Mouse (Mus musculus) neural tube, embryonic 13.5 days (tissue): ENCODE results near the gene Ocm. TPM values are rescaled to one million over a fixed set of nuclear protein-coding genes. Genes with fewer than 3 reads are reported as not detected.

Source experiments
- ATAC-seq: fragments of 200-750 bp; cut with Nextera tagmentation; 2 replicates; pipeline ENCODE4 v1.8.0; 2017; ENCODE audit warnings: low read depth, mild to moderate bottlenecking, moderate TSS enrichment, moderate library complexity
- H3K27ac ChIP-seq: fragments of 300-500 bp; sonication (generic); replicated peaks from 2 replicates; pipeline ENCODE4 v1.5.1; 2015; ENCODE audit warnings: moderate library complexity, mild to moderate bottlenecking, inconsistent platforms
- H3K27me3 ChIP-seq: fragments of 300-500 bp; sonication (generic); 2 replicates; pipeline ENCODE4 v1.6.1; 2015; ENCODE audit warnings: mild to moderate bottlenecking, inconsistent platforms
- H3K36me3 ChIP-seq: fragments of 300-500 bp; sonication (generic); 2 replicates; pipeline ENCODE4 v1.6.1; 2015; ENCODE audit warnings: mild to moderate bottlenecking, inconsistent platforms
- H3K4me1 ChIP-seq: fragments of 300-500 bp; sonication (generic); replicated peaks from 2 replicates; pipeline ENCODE4 v1.6.1; 2015; ENCODE audit warnings: inconsistent platforms
- H3K4me2 ChIP-seq: fragments of 300-500 bp; sonication (generic); 2 replicates; pipeline ENCODE4 v1.6.1; 2015; ENCODE audit warnings: inconsistent platforms, mild to moderate bottlenecking, moderate library complexity
- H3K4me3 ChIP-seq: fragments of 300-500 bp; sonication (generic); 2 replicates; pipeline ENCODE4 v1.5.1; 2015; ENCODE audit warnings: mild to moderate bottlenecking, inconsistent platforms
- H3K9ac ChIP-seq: fragments of 300-500 bp; sonication (generic); 2 replicates; pipeline ENCODE4 v1.6.1; 2015; ENCODE audit warnings: moderate library complexity, mild to moderate bottlenecking, inconsistent platforms
- H3K9me3 ChIP-seq: fragments of 300-500 bp; sonication (generic); 2 replicates; pipeline ENCODE4 v1.6.1; 2016; ENCODE audit warnings: inconsistent platforms
- WGBS: fragments of 180-500 bp; shearing (Covaris S2); methylation state at CpG from one replicate; pipeline ENCODE4 v1.1.7; 2015; 5-methylcytosine and 5-hydroxymethylcytosine counted together
- polyA plus RNA-seq: library from polyadenylated mRNA; unstranded; fragments of >200 nt; fragmentation: Nextera tagmentation; extraction: Ambion mirVana; gene quantifications from 2 replicates; pipeline ENCODE4 v1.2.1, GENCODE M21; 2015

Ocm gene
- polyA plus RNA-seq, 1 experiment from 2014 or later: not detected

DNA sequence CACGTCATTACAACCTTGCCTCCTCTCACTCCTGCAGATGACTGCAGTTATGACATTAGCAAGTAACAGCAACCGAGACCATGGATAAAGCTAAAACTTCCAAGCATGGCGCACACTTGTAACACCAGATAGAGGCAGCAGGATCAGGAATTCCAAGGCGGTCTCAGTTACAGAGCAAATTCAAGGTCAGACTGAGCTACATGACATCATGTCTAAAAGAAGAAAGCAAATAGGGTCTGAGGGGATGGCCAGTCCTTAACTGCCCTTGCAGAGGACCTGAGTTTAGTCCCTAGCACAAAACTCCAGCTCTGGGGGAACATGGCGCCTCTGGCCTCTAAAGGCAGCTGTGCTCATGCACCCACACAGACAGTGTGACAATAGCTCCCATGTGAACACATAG, 32.6 kb downstream of the Ocm start:
- no peak overlapping the region for H3K27ac ChIP-seq
- no peak overlapping the region for H3K4me2 ChIP-seq
- H3K27me3 ChIP-seq: no peaks in the 10 kb centered on the region
- no peaks in the 10 kb centered on the region for H3K9me3 ChIP-seq
- ATAC-seq: no peak
- no peak overlapping the region for H3K4me3 ChIP-seq
- peaks cover 9% of the 10 kb centered on the region; the same call in 1 of the 2 replicates for H3K4me1 ChIP-seq
- H3K9ac ChIP-seq: no peak overlapping the region
- 96% methylated on average over 5 of the region's 5 CpGs for WGBS
- peaks cover 100% of the 10 kb centered on the region for H3K36me3 ChIP-seq

DNA sequence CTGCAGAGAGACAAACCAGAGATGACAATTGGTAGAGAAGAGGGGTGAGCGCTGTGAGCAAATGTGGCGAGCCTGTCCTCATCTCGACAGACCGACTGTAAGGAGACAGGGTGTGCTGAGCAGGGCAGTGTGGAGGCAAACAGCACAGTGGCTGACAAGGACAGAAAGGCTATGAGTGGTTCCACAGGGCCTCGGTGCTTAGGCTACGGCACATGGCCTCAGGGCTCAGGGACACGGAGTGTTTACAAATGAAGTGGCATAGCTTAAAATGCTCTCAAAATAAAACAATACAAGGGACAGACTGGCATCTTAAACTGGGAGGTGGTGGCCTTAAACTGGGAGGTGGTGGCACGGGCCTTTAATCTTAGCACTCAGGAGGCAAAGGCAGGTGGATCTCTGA, 33.2 kb downstream of the Ocm start:
- 89% methylated on average over 8 of the region's 8 CpGs for WGBS
- Histone ChIP-seq H3K4me3 (no peak overlapping the region), H3K4me1 (peaks cover 9% of the 10 kb centered on the region; the same call in 1 of the 2 replicates), H3K36me3 (peaks cover 100% of the 10 kb centered on the region), H3K9me3 (no peaks in the 10 kb centered on the region), H3K27ac (no peak overlapping the region), H3K27me3 (no peaks in the 10 kb centered on the region), H3K9ac (no peak overlapping the region), H3K4me2 (no peak overlapping the region)
- no peak for ATAC-seq

DNA sequence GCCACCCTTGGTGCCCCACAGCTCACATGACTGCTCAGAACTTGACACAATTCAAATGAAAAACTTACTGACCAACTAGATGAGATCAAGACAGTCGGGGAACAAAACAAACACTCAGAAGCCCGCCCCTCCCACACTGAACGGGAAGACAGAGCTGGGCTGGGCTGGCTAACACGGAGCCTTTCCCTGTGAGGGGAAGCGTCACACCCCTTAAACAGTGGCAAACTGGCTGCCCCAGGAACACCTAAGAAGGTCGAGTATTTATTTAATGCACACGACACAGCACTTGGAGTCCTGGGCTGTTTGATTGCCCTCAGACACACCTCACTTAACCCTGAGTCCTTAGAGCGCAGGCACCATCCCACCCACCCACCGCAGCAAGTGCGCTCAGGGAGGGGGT, 33.8 kb downstream of the Ocm start:
- whole genome bisulfite sequencing: 90% methylated on average over 10 of the region's 10 CpGs
- H3K36me3 ChIP-seq: peaks cover 100% of the 10 kb centered on the region
- H3K4me3 ChIP-seq: no peak overlapping the region
- H3K27ac ChIP-seq: no peak overlapping the region
- peaks cover 9% of the 10 kb centered on the region; the same call in 1 of the 2 replicates for H3K4me1 ChIP-seq
- no peak for ATAC-seq
- H3K4me2 ChIP-seq: no peak overlapping the region
- H3K9ac ChIP-seq: no peak overlapping the region
- H3K27me3 ChIP-seq: no peaks in the 10 kb centered on the region
- H3K9me3 ChIP-seq: no peaks in the 10 kb centered on the region

DNA sequence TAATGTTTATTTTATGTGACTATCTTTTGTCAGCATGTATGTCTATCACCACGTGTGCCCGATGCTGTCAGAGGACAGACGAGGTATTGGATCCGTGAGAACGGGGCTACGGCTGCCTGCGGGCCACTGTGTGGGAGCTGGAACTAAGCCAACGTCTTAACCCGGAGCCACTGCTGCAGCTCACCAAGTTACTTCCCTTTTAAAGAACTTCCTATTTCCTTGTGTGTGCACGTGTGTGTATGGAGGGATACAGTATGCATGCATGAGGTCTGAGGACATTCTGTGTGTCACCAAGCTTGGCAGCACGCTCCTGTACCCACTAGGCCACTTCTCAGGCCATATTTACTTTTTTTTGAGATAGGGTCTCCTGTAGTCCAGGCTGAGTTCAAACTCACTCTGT, 36.4 kb downstream of the Ocm start:
- H3K4me1 ChIP-seq: peaks cover 9% of the 10 kb centered on the region; the same call in 1 of the 2 replicates
- H3K27ac ChIP-seq: 0 out of 2 replicates have a peak overlapping the region, but pooled peaks have one; percentile 54
- H3K9me3 ChIP-seq: no peaks in the 10 kb centered on the region
- no peak overlapping the region for H3K4me3 ChIP-seq
- H3K36me3 ChIP-seq: peaks cover 99% of the 10 kb centered on the region
- H3K9ac ChIP-seq: no peak overlapping the region
- 76% methylated on average over 11 of the region's 11 CpGs for WGBS
- no peak overlapping the region for H3K4me2 ChIP-seq
- ATAC-seq: no peak
- H3K27me3 ChIP-seq: no peaks in the 10 kb centered on the region

DNA sequence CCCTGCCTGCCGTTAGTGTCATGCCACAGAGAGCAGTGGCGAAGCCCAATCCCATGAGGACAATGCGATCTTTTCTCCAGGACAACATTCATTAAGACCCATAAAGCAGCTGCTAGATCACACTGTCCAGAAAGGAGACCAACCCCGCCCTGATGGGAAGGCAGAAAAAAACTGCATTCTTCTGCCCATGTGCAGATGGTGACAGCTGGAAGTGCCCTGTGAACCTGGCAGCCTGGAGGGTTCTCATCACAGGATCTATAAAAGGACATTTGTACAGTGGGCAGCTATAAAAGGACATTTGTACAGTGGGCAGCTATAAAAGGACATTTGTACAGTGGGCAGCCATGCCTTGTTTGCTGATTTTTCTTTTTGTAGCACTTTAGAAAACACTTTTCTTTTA, 37.4 kb downstream of the Ocm start:
- Histone ChIP-seq H3K4me1 (peaks cover 9% of the 10 kb centered on the region; the same call in 1 of the 2 replicates), H3K4me2 (no peak overlapping the region), H3K9ac (no peak overlapping the region), H3K4me3 (no peak overlapping the region), H3K36me3 (peaks cover 99% of the 10 kb centered on the region), H3K9me3 (no peaks in the 10 kb centered on the region), H3K27ac (peak overlapping the region; percentile 54), H3K27me3 (no peaks in the 10 kb centered on the region)
- 57% methylated on average over 4 of the region's 4 CpGs for WGBS
- no peak; the same call in 1 of the 2 replicates for ATAC-seq

DNA sequence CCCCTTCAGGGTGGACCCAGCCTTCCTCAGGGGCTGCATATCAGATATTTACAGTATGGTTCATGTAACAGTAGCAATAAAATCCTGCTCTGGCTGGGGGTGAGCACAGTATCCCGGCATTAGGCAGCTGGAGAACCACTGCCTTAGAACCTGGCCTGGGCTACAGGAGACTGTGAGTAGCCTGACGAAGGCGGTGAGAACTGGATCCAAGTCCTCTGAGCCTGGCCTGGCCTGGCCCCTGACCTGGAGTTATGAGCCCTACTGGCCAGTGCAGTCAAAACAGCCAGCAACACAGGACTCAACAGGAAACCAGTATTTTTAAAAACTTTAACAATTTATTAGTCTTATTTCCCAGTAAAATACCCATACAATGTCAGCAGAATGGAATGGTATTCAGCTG, 38.9 kb downstream of the Ocm start:
- WGBS: 94% methylated on average over 3 of the region's 3 CpGs
- H3K4me3 ChIP-seq: no peak overlapping the region
- no peak overlapping the region for H3K27ac ChIP-seq
- no peak overlapping the region for H3K9ac ChIP-seq
- no peaks in the 10 kb centered on the region for H3K9me3 ChIP-seq
- peaks cover 87% of the 10 kb centered on the region for H3K36me3 ChIP-seq
- H3K27me3 ChIP-seq: no peaks in the 10 kb centered on the region
- H3K4me1 ChIP-seq: peaks cover 9% of the 10 kb centered on the region; the same call in 1 of the 2 replicates
- ATAC-seq: no peak
- H3K4me2 ChIP-seq: no peak overlapping the region

DNA sequence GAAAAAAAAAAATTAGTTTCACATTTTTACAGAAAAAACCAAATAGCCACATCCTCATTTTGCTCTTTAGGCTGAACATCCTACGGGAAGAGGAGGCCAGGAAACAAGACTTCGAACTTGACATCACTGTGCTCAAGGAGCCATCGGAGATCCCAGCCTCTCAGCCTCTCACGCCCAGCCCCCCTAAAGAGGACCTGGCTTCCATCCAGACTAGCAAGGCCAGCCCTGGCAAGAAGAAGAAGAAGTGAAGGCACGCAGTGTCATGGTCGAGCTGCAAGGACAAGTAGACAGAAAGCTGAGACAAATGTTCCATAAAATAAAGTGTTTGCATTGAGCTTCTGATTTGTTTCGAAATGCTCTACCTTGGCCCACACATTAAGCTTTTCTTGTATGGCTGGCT, 41.1 kb downstream of the Ocm start:
- WGBS: 89% methylated on average over 7 of the region's 7 CpGs
- Histone ChIP-seq H3K4me2 (no peak overlapping the region), H3K36me3 (peaks cover 65% of the 10 kb centered on the region), H3K9ac (no peak overlapping the region), H3K9me3 (no peaks in the 10 kb centered on the region), H3K4me1 (peaks cover 14% of the 10 kb centered on the region; the same call in 1 of the 2 replicates), H3K27ac (no peak overlapping the region), H3K4me3 (no peak overlapping the region), H3K27me3 (no peaks in the 10 kb centered on the region)
- no peak for ATAC-seq

DNA sequence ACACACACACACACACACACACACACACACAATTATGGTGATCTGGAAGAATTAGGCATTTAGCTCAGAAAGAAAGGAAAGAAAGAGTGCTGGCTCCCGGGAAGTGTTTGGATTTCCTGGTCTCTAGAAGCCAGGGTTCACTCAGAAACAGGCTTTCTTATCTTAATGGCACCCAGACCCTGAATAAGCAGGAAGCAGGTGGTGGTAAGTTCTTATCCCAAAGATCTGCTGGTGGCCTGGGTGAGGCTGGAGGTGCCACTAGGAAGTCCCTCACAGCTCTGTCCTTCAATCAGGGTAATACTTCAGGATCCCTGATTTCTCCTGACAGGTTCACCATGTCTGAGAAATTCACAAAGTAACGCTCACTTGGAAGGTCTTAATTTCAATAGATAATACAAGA, 44.1 kb downstream of the Ocm start:
- no peak for ATAC-seq
- H3K4me3 ChIP-seq: no peak overlapping the region
- H3K27ac ChIP-seq: no peak overlapping the region
- H3K9ac ChIP-seq: no peak overlapping the region
- H3K9me3 ChIP-seq: no peaks in the 10 kb centered on the region
- H3K36me3 ChIP-seq: peaks cover 35% of the 10 kb centered on the region
- 85% methylated on average over 2 of the region's 2 CpGs for WGBS
- H3K4me2 ChIP-seq: no peak overlapping the region
- H3K4me1 ChIP-seq: peaks cover 4% of the 10 kb centered on the region; the same call in 1 of the 2 replicates
- H3K27me3 ChIP-seq: no peaks in the 10 kb centered on the region

DNA sequence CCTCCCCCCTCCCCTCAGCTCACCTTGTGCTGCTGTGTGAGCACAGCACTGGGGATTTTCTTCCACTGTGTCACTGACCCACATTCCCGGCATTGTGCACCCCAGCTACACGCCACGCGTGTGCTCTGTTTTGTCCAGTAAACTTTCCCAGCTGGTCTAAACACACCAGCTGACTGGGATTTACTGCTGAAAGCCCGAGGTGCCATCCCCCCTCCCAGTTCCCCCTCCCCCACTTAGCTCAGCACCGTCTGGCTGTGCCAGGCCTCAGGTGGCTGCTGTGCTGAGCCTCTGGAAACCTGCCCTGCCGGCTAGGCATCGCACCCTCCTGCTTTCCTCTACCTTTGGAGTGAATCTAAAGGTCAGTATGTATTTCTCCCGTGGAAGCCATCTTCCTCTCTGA, 45.6 kb downstream of the Ocm start:
- Histone ChIP-seq H3K27ac (0 out of 2 replicates have a peak overlapping the region, but pooled peaks have one; percentile 6), H3K36me3 (peaks cover 20% of the 10 kb centered on the region), H3K9me3 (no peaks in the 10 kb centered on the region), H3K4me2 (no peak overlapping the region), H3K4me3 (no peak overlapping the region), H3K27me3 (no peaks in the 10 kb centered on the region), H3K4me1 (peaks cover 4% of the 10 kb centered on the region; the same call in 1 of the 2 replicates), H3K9ac (no peak overlapping the region)
- ATAC-seq: peak; percentile 69
- WGBS: 15% methylated on average over 9 of the region's 9 CpGs

DNA sequence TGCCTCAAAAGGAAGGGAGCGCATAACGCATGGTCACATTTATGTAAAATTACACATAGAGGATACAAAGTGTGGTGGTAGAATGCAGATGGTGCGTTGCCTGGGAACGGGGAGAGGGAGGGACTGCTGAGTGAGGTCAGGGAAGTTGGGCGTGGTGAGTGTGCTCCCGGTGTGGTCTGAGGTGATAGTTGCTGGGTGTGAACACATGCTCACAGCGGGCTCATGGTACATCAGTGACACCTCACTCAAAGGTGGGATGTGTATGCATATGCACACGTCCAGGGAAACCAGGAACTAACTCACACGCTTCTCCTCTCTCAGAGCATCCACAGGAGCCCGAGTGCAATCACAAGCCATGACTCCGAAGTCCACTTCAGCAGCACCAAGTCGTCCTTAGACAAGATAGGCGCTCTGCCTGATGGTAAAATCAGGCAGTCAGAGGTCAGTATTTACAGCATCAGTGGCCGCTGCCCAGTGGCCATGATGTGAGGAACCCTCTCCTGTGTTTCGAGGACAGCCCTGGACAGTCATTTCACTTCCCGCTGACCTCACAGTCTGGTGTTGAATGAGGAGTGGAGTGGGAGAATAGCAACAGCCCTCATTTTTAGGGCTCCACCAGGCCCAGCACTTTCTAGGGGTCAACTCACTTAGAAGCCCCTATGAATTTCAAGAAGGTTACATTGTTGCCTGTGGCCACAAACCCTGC, 49.6 kb downstream of the Ocm start:
- Histone ChIP-seq H3K4me3 (no peak overlapping the region), H3K9ac (no peak overlapping the region), H3K9me3 (no peaks in the 10 kb centered on the region), H3K36me3 (no peaks in the 10 kb centered on the region), H3K27me3 (no peaks in the 10 kb centered on the region), H3K4me2 (no peak overlapping the region), H3K4me1 (peaks cover 4% of the 10 kb centered on the region; the same call in 1 of the 2 replicates), H3K27ac (no peak overlapping the region)
- 82% methylated on average over 16 of the region's 16 CpGs for whole genome bisulfite sequencing
- no peak for ATAC-seq

DNA sequence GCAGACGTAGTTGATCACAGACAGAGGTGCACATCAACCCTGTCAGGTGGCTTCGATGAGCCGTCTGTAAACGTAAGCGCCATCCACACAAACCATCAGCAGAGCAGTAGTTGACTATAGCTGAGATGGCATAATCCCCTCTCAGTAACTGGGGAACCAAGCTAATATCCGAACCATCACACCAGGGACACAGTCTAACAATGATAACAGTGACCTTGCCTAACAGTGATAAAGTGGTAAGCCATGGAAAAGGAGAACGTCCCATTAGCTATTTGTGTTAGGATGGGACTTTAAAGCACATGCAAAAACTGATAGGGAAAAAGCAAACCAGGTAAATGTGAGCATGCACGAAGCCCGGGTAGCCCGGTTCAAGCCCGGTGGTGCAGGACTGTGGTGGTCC, 50.2 kb downstream of the Ocm start:
- Histone ChIP-seq H3K9ac (no peak overlapping the region), H3K4me2 (no peak overlapping the region), H3K4me1 (peaks cover 4% of the 10 kb centered on the region; the same call in 1 of the 2 replicates), H3K27ac (no peak overlapping the region), H3K27me3 (no peaks in the 10 kb centered on the region), H3K4me3 (no peak overlapping the region), H3K36me3 (no peaks in the 10 kb centered on the region), H3K9me3 (no peaks in the 10 kb centered on the region)
- no peak for ATAC-seq
- WGBS: 89% methylated on average over 11 of the region's 11 CpGs

DNA sequence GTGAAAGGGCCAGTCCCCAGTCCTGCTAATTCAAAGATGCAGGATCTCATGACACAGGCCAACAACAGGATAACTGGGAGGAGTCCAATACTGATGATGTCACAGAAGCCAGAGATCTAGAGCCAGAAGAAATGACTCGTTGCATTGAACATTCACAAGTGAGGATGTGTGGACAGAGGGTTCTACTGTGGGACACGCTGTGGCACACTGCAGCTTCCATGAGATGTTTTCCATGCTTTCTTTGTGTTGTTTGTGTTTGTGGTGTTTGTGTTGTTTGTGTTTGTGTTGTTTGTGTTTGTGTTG, 50.9 kb downstream of the Ocm start:
- whole genome bisulfite sequencing: 79% methylated on average over 2 of the region's 2 CpGs
- H3K9ac ChIP-seq: no peak overlapping the region
- no peaks in the 10 kb centered on the region for H3K9me3 ChIP-seq
- no peaks in the 10 kb centered on the region for H3K27me3 ChIP-seq
- H3K4me3 ChIP-seq: no peak overlapping the region
- no peaks in the 10 kb centered on the region for H3K36me3 ChIP-seq
- no peaks in the 10 kb centered on the region for H3K4me1 ChIP-seq
- H3K27ac ChIP-seq: no peak overlapping the region
- no peak overlapping the region for H3K4me2 ChIP-seq
- ATAC-seq: no peak
